Mouse (Mus musculus): ENCODE measurements around the gene Paxx. TPM values are rescaled to one million over a fixed set of nuclear protein-coding genes. Genes with fewer than 3 reads are reported as not detected.
"Not testable (repeated sequence)": the region's sequence is repeated elsewhere in the genome, so short reads cannot be mapped to it uniquely, and the experiment has no call there.

Paxx gene
- polyA plus RNA-seq, 1 experiment from 2014 or later = 98.8 TPM

GRCm38 (mm10) chr2:25430395-25431233, 30.3 kb downstream of the Paxx start:
- Histone ChIP-seq H3K27ac (0 out of 2 replicates have a peak overlapping the region, but pooled peaks have one; percentile 40), H3K4me3 (peak overlapping the region; percentile 16), H3K36me3 (peaks cover 28% of the 10 kb centered on the region), H3K4me2 (peak overlapping the region; percentile 85), H3K9ac (peak overlapping the region; percentile 88), H3K27me3 (peaks cover 16% of the 10 kb centered on the region), H3K4me1 (replicated peaks) (peaks cover 36% of the 10 kb centered on the region), H3K9me3 (no peaks in the 10 kb centered on the region)
- ATAC-seq (ENCODE audit: low FRiP score) = no peak
- 55% methylated on average over 17 of the region's 17 CpGs for WGBS

- Histone ChIP-seq H3K36me3 (peaks cover 18% of the 10 kb centered on the region), H3K27ac (peak overlapping the region; percentile 3), H3K4me1 (replicated peaks) (peaks cover 39% of the 10 kb centered on the region), H3K27me3 (peaks cover 26% of the 10 kb centered on the region), H3K4me2 (peak overlapping the region; percentile 85), H3K9me3 (no peaks in the 10 kb centered on the region), H3K4me3 (peak overlapping the region; percentile 76), H3K9ac (peak overlapping the region; percentile 88)
- 76% methylated on average over 5 of the region's 5 CpGs for WGBS
- no peak for ATAC-seq (ENCODE audit: low FRiP score)
Observed at GRCm38 (mm10) chr2:25429435-25430180, 31.3 kb downstream of the Paxx start.

- H3K9me3 ChIP-seq = no peaks in the 10 kb centered on the region
- ATAC-seq (ENCODE audit: low FRiP score) = peak; percentile 89
- H3K27me3 ChIP-seq = peaks cover 34% of the 10 kb centered on the region
Observed at GRCm38 (mm10) chr2:25428442-25429236, 32.3 kb downstream of the Paxx start, which contains the start of gene Abca2. Gene Abca2, plus strand, starts transcription at chr2:25428703.

GRCm38 (mm10) chr2:25427256-25427655, 33.6 kb downstream of the Paxx start:
- H3K36me3 ChIP-seq = no peaks in the 10 kb centered on the region
- peaks cover 46% of the 10 kb centered on the region for H3K27me3 ChIP-seq
- no peaks in the 10 kb centered on the region for H3K9me3 ChIP-seq
- no peak for ATAC-seq (ENCODE audit: low FRiP score)
- H3K4me1 ChIP-seq (replicated peaks) = peaks cover 38% of the 10 kb centered on the region
- H3K9ac ChIP-seq = no peak overlapping the region
- WGBS = 91% methylated on average over 5 of the region's 5 CpGs
- H3K4me2 ChIP-seq = no peak overlapping the region
- no peak overlapping the region; the same call in 1 of the 2 replicates for H3K27ac ChIP-seq
- H3K4me3 ChIP-seq = no peak overlapping the region

More at GRCm38 (mm10) chr2:25428442-25429236, 32.3 kb downstream of the Paxx start, which contains the start of gene Abca2:
- Histone ChIP-seq H3K4me1 (replicated peaks) (peaks cover 39% of the 10 kb centered on the region), H3K4me2 (peak within 1 kb of the TSS; percentile 85), H3K27ac (peak within 1 kb of the TSS; percentile 93), H3K36me3 (peaks cover 9% of the 10 kb centered on the region), H3K9ac (peak within 1 kb of the TSS; percentile 88), H3K4me3 (peak within 1 kb of the TSS; percentile 76)
- under 1% methylated on average over 83 of the region's 89 CpGs for WGBS

GRCm38 (mm10) chr2:25426721-25427191, 34.1 kb downstream of the Paxx start:
- H3K36me3 ChIP-seq = no peaks in the 10 kb centered on the region
- no peak overlapping the region; the same call in 1 of the 2 replicates for H3K27ac ChIP-seq
- H3K27me3 ChIP-seq = peaks cover 46% of the 10 kb centered on the region
- H3K4me2 ChIP-seq = no peak overlapping the region
- 30% methylated on average over 5 of the region's 5 CpGs for WGBS
- no peak overlapping the region for H3K9ac ChIP-seq
- ATAC-seq (ENCODE audit: low FRiP score) = no peak
- peaks cover 33% of the 10 kb centered on the region for H3K4me1 ChIP-seq (replicated peaks)
- no peak overlapping the region for H3K4me3 ChIP-seq
- no peaks in the 10 kb centered on the region for H3K9me3 ChIP-seq

- no peak for ATAC-seq (ENCODE audit: low FRiP score)
- Histone ChIP-seq H3K27me3 (peaks cover 46% of the 10 kb centered on the region), H3K4me1 (replicated peaks) (peaks cover 21% of the 10 kb centered on the region), H3K4me2 (no peak overlapping the region), H3K9me3 (no peaks in the 10 kb centered on the region), H3K4me3 (no peak overlapping the region), H3K27ac (no peak overlapping the region), H3K9ac (no peak overlapping the region), H3K36me3 (no peaks in the 10 kb centered on the region)
- WGBS = 52% methylated on average over 27 of the region's 27 CpGs
Observed at GRCm38 (mm10) chr2:25425481-25425880, 35.4 kb downstream of the Paxx start.

- no peak for ATAC-seq (ENCODE audit: low FRiP score)
- Histone ChIP-seq H3K4me1 (replicated peaks) (peaks cover 4% of the 10 kb centered on the region; the same call in 1 of the 2 replicates), H3K4me3 (no peak overlapping the region), H3K4me2 (no peak overlapping the region), H3K9ac (no peak overlapping the region), H3K9me3 (no peaks in the 10 kb centered on the region), H3K27me3 (peaks cover 40% of the 10 kb centered on the region), H3K36me3 (no peaks in the 10 kb centered on the region), H3K27ac (no peak overlapping the region)
- WGBS = 54% methylated on average over 1 of the region's 1 CpGs
Observed at GRCm38 (mm10) chr2:25423626-25424025, 37.3 kb downstream of the Paxx start.

- ATAC-seq (ENCODE audit: low FRiP score) = no peak
- peaks cover 40% of the 10 kb centered on the region for H3K27me3 ChIP-seq
- H3K4me1 ChIP-seq (replicated peaks) = peaks cover 4% of the 10 kb centered on the region; the same call in 1 of the 2 replicates
- no peak within 1 kb of the TSS for H3K27ac ChIP-seq
- H3K4me3 ChIP-seq = no peak within 1 kb of the TSS
- no peak within 1 kb of the TSS for H3K4me2 ChIP-seq
- H3K36me3 ChIP-seq = no peaks in the 10 kb centered on the region
- no peak within 1 kb of the TSS for H3K9ac ChIP-seq
- no peaks in the 10 kb centered on the region for H3K9me3 ChIP-seq
- WGBS = 73% methylated on average over 17 of the region's 17 CpGs
Observed at GRCm38 (mm10) chr2:25422587-25423410, 38.1 kb downstream of the Paxx start, which contains the start of gene Fut7. Gene Fut7, plus strand, starts transcription at chr2:25423267.

GRCm38 (mm10) chr2:25421896-25422295, 39.0 kb downstream of the Paxx start:
- Histone ChIP-seq H3K27ac (no peak overlapping the region), H3K27me3 (peaks cover 40% of the 10 kb centered on the region), H3K36me3 (no peaks in the 10 kb centered on the region), H3K4me3 (no peak overlapping the region), H3K4me1 (replicated peaks) (peaks cover 4% of the 10 kb centered on the region; the same call in 1 of the 2 replicates), H3K9ac (no peak overlapping the region), H3K9me3 (no peaks in the 10 kb centered on the region), H3K4me2 (no peak overlapping the region)
- 0 out of 2 replicates have a peak, but pooled peaks have one; percentile 43 for ATAC-seq (ENCODE audit: low FRiP score)
- 21% methylated on average over 3 of the region's 3 CpGs for WGBS

GRCm38 (mm10) chr2:25417426-25417825, 43.5 kb downstream of the Paxx start:
- no peak for ATAC-seq (ENCODE audit: low FRiP score)
- Histone ChIP-seq H3K4me2 (no peak overlapping the region), H3K4me1 (replicated peaks) (no peaks in the 10 kb centered on the region), H3K9ac (peak overlapping the region; percentile 24; the same call in 1 of the 2 replicates), H3K27me3 (no peaks in the 10 kb centered on the region; the same call in 1 of the 2 replicates), H3K36me3 (peaks cover 5% of the 10 kb centered on the region), H3K27ac (no peak overlapping the region), H3K4me3 (no peak overlapping the region), H3K9me3 (no peaks in the 10 kb centered on the region)
- WGBS = 22% methylated on average over 3 of the region's 3 CpGs

GRCm38 (mm10) chr2:25413436-25413835, 47.5 kb downstream of the Paxx start:
- ATAC-seq (ENCODE audit: low FRiP score); H3K9me3 ChIP-seq: not testable (repeated sequence)

More at GRCm38 (mm10) chr2:25413436-25413835, 47.5 kb downstream of the Paxx start:
- not testable (repeated sequence) for H3K9ac ChIP-seq; H3K27ac ChIP-seq; H3K4me2 ChIP-seq; H3K4me3 ChIP-seq; H3K27me3 ChIP-seq; H3K4me1 ChIP-seq (replicated peaks)
- peaks cover 37% of the 10 kb centered on the region for H3K36me3 ChIP-seq
